Mouse (Mus musculus): Measurements from ENCODE around the gene Cd47. TPM values are rescaled to one million over a fixed set of nuclear protein-coding genes. Genes with fewer than 3 reads are reported as not detected.
A peak's percentile ranks its signal among the peaks of the same experiment; 100 is the strongest.
"Not testable (repeated sequence)": the region's sequence is repeated elsewhere in the genome, so short reads cannot be mapped to it uniquely, and the experiment has no call there.

The Cd47 gene
- polyA plus RNA-seq, 1 experiment from 2014 or later = 102 TPM

DNA sequence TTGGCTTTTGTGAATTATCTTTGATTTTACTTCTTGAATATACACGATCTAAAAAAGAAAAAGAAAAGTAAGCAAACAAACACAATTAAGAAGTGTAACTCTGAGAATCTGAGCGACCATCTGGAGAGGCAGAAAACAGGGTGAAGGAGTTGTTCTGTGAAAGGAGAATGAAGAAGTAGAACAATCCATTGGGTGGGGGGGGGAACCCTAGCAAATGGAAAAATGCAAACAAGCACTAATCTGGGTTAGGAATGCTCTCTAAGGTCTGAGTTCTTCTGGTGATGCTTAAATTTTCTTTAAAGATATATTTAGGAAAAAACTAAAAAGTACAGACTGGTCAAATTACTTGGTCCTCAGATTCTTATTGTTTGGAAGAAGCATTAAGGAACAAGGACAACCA, 11.6 kb downstream of the Cd47 start:
- Histone ChIP-seq H3K4me1 (ENCODE audit: control insufficient read depth, insufficient read depth, low read length) (peaks cover 8% of the 10 kb centered on the region; the same call in 1 of the 2 replicates), H3K9me3 (ENCODE audit: control insufficient read depth, low read length) (no peaks in the 10 kb centered on the region), H3K4me3 (ENCODE audit: low read depth, low read length) (no peak overlapping the region), H3K27ac (replicated peaks; ENCODE audit: low read depth, low read length) (no peak overlapping the region), H3K9ac (ENCODE audit: low read depth, low read length) (no peak overlapping the region), H3K27me3 (replicated peaks; ENCODE audit: control insufficient read depth, insufficient read depth, low read length) (no peaks in the 10 kb centered on the region), H3K4me2 (ENCODE audit: low read depth, low read length) (no peak overlapping the region), H3K36me3 (ENCODE audit: control insufficient read depth, insufficient read depth, low read length) (no peaks in the 10 kb centered on the region)
- WGBS = 75% methylated on average over 2 of the region's 2 CpGs
- DNase-seq (ENCODE audit: low spot score) (no peak), ATAC-seq (ENCODE audit: low read depth) (no peak)

DNA sequence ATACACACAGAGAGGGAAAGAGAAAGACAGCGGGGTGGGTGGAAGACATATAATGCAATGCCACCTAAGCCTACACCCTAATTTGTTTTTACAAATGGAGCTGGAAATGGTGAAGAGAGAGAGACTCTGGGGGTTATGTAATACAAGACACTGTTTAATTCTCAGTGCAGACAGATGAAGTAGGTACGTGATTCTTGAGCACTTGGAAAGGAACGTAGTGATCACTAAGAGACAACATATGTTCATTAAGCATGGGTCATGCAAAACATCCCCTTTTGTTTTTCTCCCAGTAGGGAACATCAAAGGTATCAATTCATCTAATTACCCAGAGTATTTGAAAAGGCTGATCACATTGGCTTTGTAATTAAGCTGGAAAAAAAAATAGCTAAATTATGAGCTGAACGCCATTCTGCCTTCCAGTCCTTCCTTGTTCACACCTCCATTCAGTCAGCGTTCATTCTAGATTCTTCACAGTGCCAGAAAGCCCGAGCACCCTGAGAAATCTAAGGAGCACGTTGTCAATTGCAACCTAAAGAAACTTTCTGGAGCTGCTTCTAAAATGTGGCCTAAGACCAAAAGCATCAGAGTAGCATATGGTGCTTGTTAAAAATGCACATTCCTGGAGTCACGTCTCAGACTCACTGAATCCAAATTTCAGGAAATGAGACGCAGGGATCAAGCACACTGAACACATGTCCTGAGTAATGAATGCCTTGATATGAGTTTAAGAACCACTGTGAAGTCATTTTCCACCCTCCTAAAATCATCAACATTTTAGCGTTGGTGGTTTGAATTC, 12.7 kb downstream of the Cd47 start:
- H3K4me3 ChIP-seq (ENCODE audit: low read depth, low read length) = no peak overlapping the region
- no peaks in the 10 kb centered on the region for H3K36me3 ChIP-seq (ENCODE audit: control insufficient read depth, insufficient read depth, low read length)
- 30% methylated on average over 10 of the region's 10 CpGs for WGBS
- no peak overlapping the region for H3K9ac ChIP-seq (ENCODE audit: low read depth, low read length)
- H3K27ac ChIP-seq (replicated peaks; ENCODE audit: low read depth, low read length) = no peak overlapping the region
- DNase-seq (ENCODE audit: low spot score) (peak; percentile 87), ATAC-seq (ENCODE audit: low read depth) (peak; percentile 75)
- H3K4me2 ChIP-seq (ENCODE audit: low read depth, low read length) = no peak overlapping the region
- H3K4me1 ChIP-seq (ENCODE audit: control insufficient read depth, insufficient read depth, low read length) = peaks cover 8% of the 10 kb centered on the region; the same call in 1 of the 2 replicates
- H3K9me3 ChIP-seq (ENCODE audit: control insufficient read depth, low read length) = no peaks in the 10 kb centered on the region
- H3K27me3 ChIP-seq (replicated peaks; ENCODE audit: control insufficient read depth, insufficient read depth, low read length) = no peaks in the 10 kb centered on the region

GRCm38 (mm10) chr16:49814419-49814818, 14.1 kb downstream of the Cd47 start:
- Histone ChIP-seq H3K27ac (replicated peaks; ENCODE audit: low read depth, low read length) (no peak overlapping the region), H3K36me3 (ENCODE audit: control insufficient read depth, insufficient read depth, low read length) (no peaks in the 10 kb centered on the region), H3K4me1 (ENCODE audit: control insufficient read depth, insufficient read depth, low read length) (peaks cover 8% of the 10 kb centered on the region; the same call in 1 of the 2 replicates), H3K4me3 (ENCODE audit: low read depth, low read length) (no peak overlapping the region), H3K9me3 (ENCODE audit: control insufficient read depth, low read length) (no peaks in the 10 kb centered on the region), H3K27me3 (replicated peaks; ENCODE audit: control insufficient read depth, insufficient read depth, low read length) (no peaks in the 10 kb centered on the region), H3K4me2 (ENCODE audit: low read depth, low read length) (no peak overlapping the region), H3K9ac (ENCODE audit: low read depth, low read length) (no peak overlapping the region)
- ATAC-seq (ENCODE audit: low read depth) = no peak
- no peak for DNase-seq (ENCODE audit: low spot score)
- 56% methylated on average over 4 of the region's 4 CpGs for WGBS

GRCm38 (mm10) chr16:49816889-49817288, 16.6 kb downstream of the Cd47 start:
- Histone ChIP-seq H3K36me3 (ENCODE audit: control insufficient read depth, insufficient read depth, low read length) (no peaks in the 10 kb centered on the region), H3K9ac (ENCODE audit: low read depth, low read length) (no peak overlapping the region), H3K4me3 (ENCODE audit: low read depth, low read length) (no peak overlapping the region), H3K27ac (replicated peaks; ENCODE audit: low read depth, low read length) (no peak overlapping the region), H3K4me1 (ENCODE audit: control insufficient read depth, insufficient read depth, low read length) (peaks cover 8% of the 10 kb centered on the region; the same call in 1 of the 2 replicates), H3K27me3 (replicated peaks; ENCODE audit: control insufficient read depth, insufficient read depth, low read length) (no peaks in the 10 kb centered on the region), H3K4me2 (ENCODE audit: low read depth, low read length) (no peak overlapping the region), H3K9me3 (ENCODE audit: control insufficient read depth, low read length) (no peaks in the 10 kb centered on the region)
- no peak for ATAC-seq (ENCODE audit: low read depth)
- no peak for DNase-seq (ENCODE audit: low spot score)
- 84% methylated on average over 3 of the region's 3 CpGs for WGBS

- no peak overlapping the region for H3K4me2 ChIP-seq (ENCODE audit: low read depth, low read length)
- no peak overlapping the region for H3K9ac ChIP-seq (ENCODE audit: low read depth, low read length)
- no peak overlapping the region for H3K27ac ChIP-seq (replicated peaks; ENCODE audit: low read depth, low read length)
- H3K4me1 ChIP-seq (ENCODE audit: control insufficient read depth, insufficient read depth, low read length) = peaks cover 3% of the 10 kb centered on the region; the same call in 1 of the 2 replicates
- H3K36me3 ChIP-seq (ENCODE audit: control insufficient read depth, insufficient read depth, low read length) = no peaks in the 10 kb centered on the region
- H3K9me3 ChIP-seq (ENCODE audit: control insufficient read depth, low read length) = no peaks in the 10 kb centered on the region
- WGBS = 65% methylated on average over 5 of the region's 5 CpGs
- DNase-seq (ENCODE audit: low spot score) = no peak
- no peak overlapping the region for H3K4me3 ChIP-seq (ENCODE audit: low read depth, low read length)
- ATAC-seq (ENCODE audit: low read depth) = no peak
- no peaks in the 10 kb centered on the region for H3K27me3 ChIP-seq (replicated peaks; ENCODE audit: control insufficient read depth, insufficient read depth, low read length)
These were observed 17.8 kb downstream of the Cd47 start for GRCm38 (mm10) chr16:49818146-49818545.

DNA sequence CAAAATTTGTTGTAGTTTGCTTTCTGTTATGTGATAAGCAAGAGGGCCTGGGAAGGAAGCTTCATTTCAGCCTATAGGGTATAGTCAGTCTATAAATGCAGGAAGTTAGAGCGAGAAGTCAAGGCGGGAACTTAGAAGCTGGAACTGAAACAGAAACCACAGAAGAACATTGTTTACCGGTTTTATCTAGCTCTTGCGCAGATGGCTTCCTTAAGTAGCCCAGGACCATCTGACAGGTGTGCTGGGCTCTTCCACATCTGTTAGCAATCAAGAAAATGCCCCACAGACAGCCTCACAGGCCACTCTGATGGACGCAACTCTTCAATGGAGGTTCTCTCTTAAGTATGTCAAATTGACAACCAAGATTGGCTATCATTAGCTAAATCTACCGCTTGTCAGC, 18.3 kb downstream of the Cd47 start:
- WGBS = 41% methylated on average over 6 of the region's 6 CpGs
- no peaks in the 10 kb centered on the region for H3K9me3 ChIP-seq (ENCODE audit: control insufficient read depth, low read length)
- peaks cover under 1% of the 10 kb centered on the region; the same call in 1 of the 2 replicates for H3K4me1 ChIP-seq (ENCODE audit: control insufficient read depth, insufficient read depth, low read length)
- H3K9ac ChIP-seq (ENCODE audit: low read depth, low read length) = no peak overlapping the region
- no peak overlapping the region for H3K27ac ChIP-seq (replicated peaks; ENCODE audit: low read depth, low read length)
- DNase-seq (ENCODE audit: low spot score) = no peak
- no peak for ATAC-seq (ENCODE audit: low read depth)
- no peak overlapping the region for H3K4me3 ChIP-seq (ENCODE audit: low read depth, low read length)
- no peaks in the 10 kb centered on the region for H3K36me3 ChIP-seq (ENCODE audit: control insufficient read depth, insufficient read depth, low read length)
- H3K27me3 ChIP-seq (replicated peaks; ENCODE audit: control insufficient read depth, insufficient read depth, low read length) = no peaks in the 10 kb centered on the region
- no peak overlapping the region for H3K4me2 ChIP-seq (ENCODE audit: low read depth, low read length)

DNA sequence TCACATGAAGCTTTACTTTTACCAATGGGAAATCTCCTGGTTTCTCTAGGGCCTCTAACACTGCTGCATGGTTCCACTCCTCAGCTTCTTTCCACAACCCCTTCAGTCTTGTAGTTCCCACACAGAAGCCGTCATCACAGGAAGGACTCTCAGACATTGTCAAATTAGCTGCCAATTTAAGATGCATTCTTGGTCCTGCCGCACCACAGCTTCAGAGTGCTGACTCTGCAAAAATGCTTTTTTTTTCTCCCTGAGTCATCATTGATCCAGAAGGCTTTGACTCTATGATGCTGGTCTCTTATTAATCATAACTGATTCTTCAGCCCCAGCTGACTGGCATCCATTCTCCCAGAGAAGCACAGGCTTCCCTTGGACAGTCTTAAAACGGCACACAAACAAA, 19.2 kb downstream of the Cd47 start:
- Histone ChIP-seq H3K9ac (ENCODE audit: low read depth, low read length) (no peak overlapping the region), H3K4me1 (ENCODE audit: control insufficient read depth, insufficient read depth, low read length) (no peaks in the 10 kb centered on the region), H3K4me3 (ENCODE audit: low read depth, low read length) (no peak overlapping the region), H3K27me3 (replicated peaks; ENCODE audit: control insufficient read depth, insufficient read depth, low read length) (no peaks in the 10 kb centered on the region), H3K36me3 (ENCODE audit: control insufficient read depth, insufficient read depth, low read length) (no peaks in the 10 kb centered on the region), H3K27ac (replicated peaks; ENCODE audit: low read depth, low read length) (no peak overlapping the region), H3K9me3 (ENCODE audit: control insufficient read depth, low read length) (no peaks in the 10 kb centered on the region), H3K4me2 (ENCODE audit: low read depth, low read length) (no peak overlapping the region)
- WGBS = 59% methylated on average over 3 of the region's 3 CpGs
- ATAC-seq (ENCODE audit: low read depth) = no peak
- no peak for DNase-seq (ENCODE audit: low spot score)

GRCm38 (mm10) chr16:49830911-49831310, 30.6 kb downstream of the Cd47 start:
- H3K9ac ChIP-seq (ENCODE audit: low read depth, low read length); H3K4me1 ChIP-seq (ENCODE audit: control insufficient read depth, insufficient read depth, low read length); H3K9me3 ChIP-seq (ENCODE audit: control insufficient read depth, low read length); H3K4me3 ChIP-seq (ENCODE audit: low read depth, low read length); DNase-seq (ENCODE audit: low spot score); H3K27me3 ChIP-seq (replicated peaks; ENCODE audit: control insufficient read depth, insufficient read depth, low read length); H3K27ac ChIP-seq (replicated peaks; ENCODE audit: low read depth, low read length); H3K4me2 ChIP-seq (ENCODE audit: low read depth, low read length); H3K36me3 ChIP-seq (ENCODE audit: control insufficient read depth, insufficient read depth, low read length); ATAC-seq (ENCODE audit: low read depth): not testable (repeated sequence)
- 97% methylated on average over 3 of the region's 3 CpGs for WGBS

DNA sequence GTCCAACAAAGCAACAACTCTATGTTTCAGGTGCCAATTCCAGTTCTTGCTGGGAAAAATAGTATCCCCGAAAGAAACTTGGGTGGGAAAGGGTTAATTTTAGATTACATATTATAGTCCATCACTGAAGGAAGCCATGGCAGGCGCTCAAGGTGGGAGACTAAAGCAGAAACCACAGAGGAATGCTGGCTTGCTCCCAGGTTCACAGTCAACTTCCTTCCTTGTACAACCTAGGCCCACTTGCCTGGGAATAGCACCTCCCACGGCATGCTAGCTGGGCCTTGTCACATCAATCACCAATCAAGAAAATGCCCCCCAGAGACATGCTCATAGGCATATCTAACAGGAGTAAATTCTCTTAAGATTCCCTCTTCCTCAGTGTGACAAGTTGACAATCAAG, 32.0 kb downstream of the Cd47 start:
- ATAC-seq (ENCODE audit: low read depth) (no peak), DNase-seq (ENCODE audit: low spot score) (no peak)
- Histone ChIP-seq H3K27me3 (replicated peaks; ENCODE audit: control insufficient read depth, insufficient read depth, low read length) (no peaks in the 10 kb centered on the region), H3K4me3 (ENCODE audit: low read depth, low read length) (no peak overlapping the region), H3K4me2 (ENCODE audit: low read depth, low read length) (no peak overlapping the region), H3K36me3 (ENCODE audit: control insufficient read depth, insufficient read depth, low read length) (no peaks in the 10 kb centered on the region), H3K4me1 (ENCODE audit: control insufficient read depth, insufficient read depth, low read length) (0 out of 2 replicates have a peak, but pooled peaks cover 2% of the 10 kb centered on the region), H3K9ac (ENCODE audit: low read depth, low read length) (no peak overlapping the region), H3K27ac (replicated peaks; ENCODE audit: low read depth, low read length) (no peak overlapping the region), H3K9me3 (ENCODE audit: control insufficient read depth, low read length) (no peaks in the 10 kb centered on the region)
- 67% methylated on average over 3 of the region's 3 CpGs for WGBS
